Comparison of ENCODE assay signal across 17 mouse cellular contexts in genomic region chr17:13574122-13574521, GRCm38 (mm10).
DNase-seq lines count a peak whose midpoint lies in the region; ATAC-seq and TF ChIP-seq lines count a peak whose summit lies in the region.
"Had no signal": no experiment of that assay in that cellular context is flagged by ENCODE, and none has a peak within 500 bp of the region (broad histone marks: within the 10 kb centered on the region; RNA-seq: fewer than 3 reads in every experiment).

No protein-coding gene starts in this region.

- no peaks in the 10 kb centered on the region for H3K36me3 ChIP-seq in midbrain, embryonic 10.5 days
- H3K36me3 ChIP-seq in midbrain, embryonic 11.5 days (ENCODE audit: control insufficient read depth, insufficient read depth, low read length) = no peaks in the 10 kb centered on the region
- no peaks in the 10 kb centered on the region for H3K36me3 ChIP-seq in forebrain, embryonic 16.5 days (ENCODE audit: control insufficient read depth, insufficient read depth)
- H3K36me3 ChIP-seq in intestine, embryonic 16.5 days (ENCODE audit: control insufficient read depth, insufficient read depth, low read length) = no peaks in the 10 kb centered on the region
- H3K36me3 ChIP-seq in small intestine, adult 2 months (ENCODE audit: control insufficient read depth, insufficient read depth, low read length) = no peaks in the 10 kb centered on the region
- H3K36me3 ChIP-seq in kidney, embryonic 14.5 days (ENCODE audit: control insufficient read depth, insufficient read depth, low read length) = no peaks in the 10 kb centered on the region
- no peaks in the 10 kb centered on the region for H3K36me3 ChIP-seq in kidney, embryonic 15.5 days
- H3K36me3 ChIP-seq: embryonic facial prominence, embryonic 12.5 days had no signal

- H3K27ac ChIP-seq in midbrain, embryonic 10.5 days (replicated peaks) = 0 out of 2 replicates have a peak overlapping the region, but pooled peaks have one; percentile 38
- no peak overlapping the region for H3K27ac ChIP-seq in midbrain, embryonic 11.5 days (ENCODE audit: low read depth, low read length)
- peak overlapping the region; percentile 78 for H3K27ac ChIP-seq in forebrain, embryonic 16.5 days (ENCODE audit: low read length)
- peak overlapping the region; percentile 13; the same call in 1 of the 2 replicates for H3K27ac ChIP-seq in intestine, embryonic 16.5 days (ENCODE audit: low read length)
- H3K27ac ChIP-seq in small intestine, adult 2 months (ENCODE audit: insufficient read depth, low read depth, low read length) = peak overlapping the region; percentile 75
- H3K27ac ChIP-seq in kidney, embryonic 14.5 days (ENCODE audit: low read depth, low read length) = no peak overlapping the region
- H3K27ac ChIP-seq in kidney, embryonic 15.5 days = no peak overlapping the region
- H3K27ac ChIP-seq: macrophage had no signal

- no peak overlapping the region for H3K9ac ChIP-seq in midbrain, embryonic 11.5 days (ENCODE audit: low read length)
- no peak overlapping the region for H3K9ac ChIP-seq in forebrain, embryonic 16.5 days (replicated peaks; ENCODE audit: low read depth, low read length)
- no peak overlapping the region for H3K9ac ChIP-seq in intestine, embryonic 16.5 days (ENCODE audit: low read depth, low read length)
- H3K9ac ChIP-seq in kidney, embryonic 14.5 days (ENCODE audit: low read depth, low read length) = no peak overlapping the region
- no peak overlapping the region for H3K9ac ChIP-seq in kidney, embryonic 15.5 days
- H3K9ac ChIP-seq: embryonic facial prominence, embryonic 12.5 days; liver, postnatal 0 days had no signal

- H3K9me3 ChIP-seq in midbrain, embryonic 10.5 days (replicated peaks) = no peaks in the 10 kb centered on the region
- no peaks in the 10 kb centered on the region for H3K9me3 ChIP-seq in midbrain, embryonic 11.5 days (ENCODE audit: control insufficient read depth, low read length)
- no peaks in the 10 kb centered on the region for H3K9me3 ChIP-seq in forebrain, embryonic 16.5 days (ENCODE audit: control insufficient read depth, low read length)
- H3K9me3 ChIP-seq in intestine, embryonic 16.5 days (ENCODE audit: control insufficient read depth, low read length) = no peaks in the 10 kb centered on the region
- no peaks in the 10 kb centered on the region for H3K9me3 ChIP-seq in kidney, embryonic 14.5 days (ENCODE audit: control insufficient read depth, low read length)
- H3K9me3 ChIP-seq in kidney, embryonic 15.5 days (replicated peaks) = no peaks in the 10 kb centered on the region
- H3K9me3 ChIP-seq: embryonic facial prominence, embryonic 12.5 days had no signal

- DNase-seq in midbrain, embryonic 10.5 days (ENCODE audit: low spot score) = no peak
- DNase-seq in midbrain, embryonic 11.5 days (ENCODE audit: low spot score, missing footprints) = no peak
- DNase-seq in lung, postnatal 36 days = no peak
- DNase-seq: B cell, adult 2 months; cerebellum, adult 18-20 months; gastrocnemius, postnatal 10 days; kidney, adult 9 months; liver, postnatal 0 days; right cerebral cortex, postnatal 14 days had no signal

- no peak for ATAC-seq in midbrain, embryonic 11.5 days (ENCODE audit: low FRiP score)
- ATAC-seq in forebrain, embryonic 16.5 days = no peak
- peak; percentile 77 for ATAC-seq in intestine, embryonic 16.5 days
- no peak for ATAC-seq in kidney, embryonic 14.5 days (ENCODE audit: low FRiP score, low TSS enrichment)
- no peak for ATAC-seq in kidney, embryonic 15.5 days (replicated peaks; ENCODE audit: low FRiP score)
- ATAC-seq: liver, postnatal 0 days had no signal

- peaks cover 15% of the 10 kb centered on the region for H3K4me1 ChIP-seq in midbrain, embryonic 10.5 days
- no peaks in the 10 kb centered on the region for H3K4me1 ChIP-seq in midbrain, embryonic 11.5 days (ENCODE audit: control insufficient read depth, insufficient read depth, low read length)
- H3K4me1 ChIP-seq in forebrain, embryonic 16.5 days (replicated peaks; ENCODE audit: control insufficient read depth, insufficient read depth, low read length) = peaks cover 20% of the 10 kb centered on the region
- peaks cover 2% of the 10 kb centered on the region; the same call in 1 of the 2 replicates for H3K4me1 ChIP-seq in intestine, embryonic 16.5 days (ENCODE audit: control insufficient read depth, insufficient read depth, low read length)
- peaks cover 11% of the 10 kb centered on the region; the same call in 1 of the 2 replicates for H3K4me1 ChIP-seq in small intestine, adult 2 months (ENCODE audit: control insufficient read depth, insufficient read depth, insufficient read length, low read length)
- H3K4me1 ChIP-seq in kidney, embryonic 14.5 days (ENCODE audit: control insufficient read depth, insufficient read depth, low read length) = no peaks in the 10 kb centered on the region
- no peaks in the 10 kb centered on the region for H3K4me1 ChIP-seq in kidney, embryonic 15.5 days

- 69% methylated on average over 1 of the region's 1 CpGs for WGBS in midbrain, embryonic 10.5 days
- WGBS in midbrain, embryonic 11.5 days = 65% methylated on average over 1 of the region's 1 CpGs
- 80% methylated on average over 1 of the region's 1 CpGs for WGBS in forebrain, embryonic 16.5 days
- WGBS in intestine, embryonic 16.5 days = 42% methylated on average over 1 of the region's 1 CpGs
- 69% methylated on average over 1 of the region's 1 CpGs for WGBS in small intestine, adult 2 months
- 84% methylated on average over 1 of the region's 1 CpGs for WGBS in kidney, embryonic 14.5 days
- 90% methylated on average over 1 of the region's 1 CpGs for WGBS in kidney, embryonic 15.5 days

- no peak for TF ChIP-seq POLR2A in small intestine, adult 2 months (IDR thresholded peaks at IDR 0.05; ENCODE audit: low read depth, low read length)

- H3K4me3 ChIP-seq in midbrain, embryonic 10.5 days = no peak overlapping the region
- no peak overlapping the region for H3K4me3 ChIP-seq in midbrain, embryonic 11.5 days (ENCODE audit: low read depth, low read length)
- H3K4me3 ChIP-seq in forebrain, embryonic 16.5 days (replicated peaks; ENCODE audit: low read length) = no peak overlapping the region
- no peak overlapping the region for H3K4me3 ChIP-seq in intestine, embryonic 16.5 days (ENCODE audit: low read length)
- H3K4me3 ChIP-seq in small intestine, adult 2 months (ENCODE audit: low read depth, low read length) = peak overlapping the region; percentile 39; the same call in 1 of the 2 replicates
- no peak overlapping the region for H3K4me3 ChIP-seq in kidney, embryonic 14.5 days (ENCODE audit: low read length)
- no peak overlapping the region for H3K4me3 ChIP-seq in kidney, embryonic 15.5 days (replicated peaks)
- H3K4me3 ChIP-seq: embryonic facial prominence, embryonic 12.5 days; myocyte had no signal

- TF ChIP-seq CTCF in small intestine, adult 2 months (IDR thresholded peaks at IDR 0.05; ENCODE audit: extremely low read depth, insufficient read length, insufficient replicate concordance, low read depth, low read length) = no peak

- no peaks in the 10 kb centered on the region for H3K27me3 ChIP-seq in midbrain, embryonic 10.5 days (ENCODE audit: low read depth, poor library complexity, severe bottlenecking)
- H3K27me3 ChIP-seq in midbrain, embryonic 11.5 days (ENCODE audit: control insufficient read depth, insufficient read depth, low read length) = no peaks in the 10 kb centered on the region
- H3K27me3 ChIP-seq in forebrain, embryonic 16.5 days (replicated peaks; ENCODE audit: control insufficient read depth, insufficient read depth, low read length) = no peaks in the 10 kb centered on the region
- no peaks in the 10 kb centered on the region for H3K27me3 ChIP-seq in intestine, embryonic 16.5 days (replicated peaks; ENCODE audit: control insufficient read depth, insufficient read depth, low read length)
- H3K27me3 ChIP-seq in small intestine, adult 2 months (ENCODE audit: control insufficient read depth, insufficient read depth, low read length) = no peaks in the 10 kb centered on the region
- no peaks in the 10 kb centered on the region for H3K27me3 ChIP-seq in kidney, embryonic 14.5 days (ENCODE audit: control insufficient read depth, insufficient read depth, low read length)
- no peaks in the 10 kb centered on the region for H3K27me3 ChIP-seq in kidney, embryonic 15.5 days
- H3K27me3 ChIP-seq: embryonic facial prominence, embryonic 12.5 days had no signal

- no peak overlapping the region for H3K4me2 ChIP-seq in midbrain, embryonic 11.5 days
- no peak overlapping the region for H3K4me2 ChIP-seq in forebrain, embryonic 16.5 days (ENCODE audit: low read length)
- no peak overlapping the region for H3K4me2 ChIP-seq in intestine, embryonic 16.5 days (ENCODE audit: low read depth, low read length)
- no peak overlapping the region for H3K4me2 ChIP-seq in kidney, embryonic 14.5 days (replicated peaks; ENCODE audit: low read depth, low read length)
- no peak overlapping the region for H3K4me2 ChIP-seq in kidney, embryonic 15.5 days
- H3K4me2 ChIP-seq: embryonic facial prominence, embryonic 12.5 days had no signal

Comparison
In these comparisons a context has a peak if more than half of its experiments do, and no peak if none do; other contexts are left out.
1. H3K27ac ChIP-seq: peak in midbrain, embryonic 10.5 days (single experiment), forebrain, embryonic 16.5 days (single experiment), intestine, embryonic 16.5 days (single experiment) and small intestine, adult 2 months (single experiment); none in midbrain, embryonic 11.5 days (single experiment), kidney, embryonic 14.5 days (single experiment) and kidney, embryonic 15.5 days (single experiment).